Mouse (Mus musculus) heart, adult 2 months (tissue): ENCODE results near the gene Dop1b. TPM values are rescaled to one million over a fixed set of nuclear protein-coding genes. Genes with fewer than 3 reads are reported as not detected.
"Not testable (repeated sequence)": the region's sequence is repeated elsewhere in the genome, so short reads cannot be mapped to it uniquely, and the experiment has no call there.

ENCODE experiments used
- DNase-seq, 2 experiments: peaks; one replicate each; pipeline ENCODE4 v3.0.0; 2021
- H3K27ac ChIP-seq: fragments of 200-600 bp; 2 replicates; pipeline ENCODE4 v1.8.1; 2022
- H3K27me3 ChIP-seq: fragments of 200-500 bp; 2 replicates; pipeline ENCODE4 v1.6.1; 2012; ENCODE audit warnings: mild to moderate bottlenecking, low read length, inconsistent platforms, mixed read lengths; ENCODE audit not compliant: control insufficient read depth, insufficient read depth
- H3K36me3 ChIP-seq: fragments of 200-500 bp; 2 replicates; pipeline ENCODE4 v1.6.1; 2012; ENCODE audit warnings: low read length, inconsistent platforms; ENCODE audit not compliant: control insufficient read depth, insufficient read depth
- H3K4me1 ChIP-seq: fragments of 200-500 bp; 2 replicates; pipeline ENCODE4 v1.6.1; 2011; ENCODE audit warnings: low read length; ENCODE audit not compliant: control insufficient read depth, insufficient read depth
- H3K4me3 ChIP-seq: fragments of 200-600 bp; 2 replicates; pipeline ENCODE4 v1.8.1; 2022
- H3K79me2 ChIP-seq: fragments of 200-500 bp; replicated peaks from 2 replicates; pipeline ENCODE4 v1.6.1; 2012; ENCODE audit warnings: mild to moderate bottlenecking, inconsistent platforms, low read length, moderate library complexity, mixed read lengths; ENCODE audit not compliant: control insufficient read depth, insufficient read depth
- H3K9ac ChIP-seq: fragments of 200-500 bp; 2 replicates; pipeline ENCODE4 v1.6.1; 2012; ENCODE audit warnings: low read depth, mild to moderate bottlenecking, control low read depth, inconsistent platforms, low read length, mixed read lengths
- CTCF ChIP-seq: fragments of 200-600 bp; IDR thresholded peaks from 2 replicates; pipeline ENCODE4 v1.8.1; 2022; ENCODE audit warnings: antibody characterized with exemption, mild to moderate bottlenecking, moderate library complexity
- EP300 ChIP-seq: fragments of 200-500 bp; IDR thresholded peaks from 2 replicates; pipeline ENCODE4 v1.6.1; 2011; ENCODE audit warnings: low read depth, low read length, control low read depth; ENCODE audit not compliant: insufficient read depth
- POLR2A ChIP-seq: fragments of 200-500 bp; IDR thresholded peaks from 2 replicates; pipeline ENCODE4 v1.6.1; 2011; ENCODE audit warnings: mild to moderate bottlenecking, low read depth, low read length, control low read depth; ENCODE audit not compliant: insufficient read depth
- WGBS: fragments of 180-500 bp; shearing (Covaris S2); methylation state at CpG from one replicate; pipeline ENCODE4 v1.1.7; 2018; 5-methylcytosine and 5-hydroxymethylcytosine counted together
- intact Hi-C: fragments of 180-260 bp; cut with DNase I; formaldehyde crosslinking; loops from one replicate; pipeline ENCODE4 v1.15.1; 2025
- polyA plus RNA-seq: library from polyadenylated mRNA; depleted of rRNA; stranded (reverse); fragments of >200 nt; gene quantifications from 2 replicates; pipeline ENCODE4 v1.2.3, GENCODE M21; 2012
- total RNA-seq, 2 experiments: library from RNA; stranded (reverse); gene quantifications; 2 replicates each; pipeline ENCODE4 v1.2.3; 2021

The Dop1b gene
- total and polyA plus RNA-seq, 3 experiments = 15.5 to 17.6 (median 15.7) TPM

DNA sequence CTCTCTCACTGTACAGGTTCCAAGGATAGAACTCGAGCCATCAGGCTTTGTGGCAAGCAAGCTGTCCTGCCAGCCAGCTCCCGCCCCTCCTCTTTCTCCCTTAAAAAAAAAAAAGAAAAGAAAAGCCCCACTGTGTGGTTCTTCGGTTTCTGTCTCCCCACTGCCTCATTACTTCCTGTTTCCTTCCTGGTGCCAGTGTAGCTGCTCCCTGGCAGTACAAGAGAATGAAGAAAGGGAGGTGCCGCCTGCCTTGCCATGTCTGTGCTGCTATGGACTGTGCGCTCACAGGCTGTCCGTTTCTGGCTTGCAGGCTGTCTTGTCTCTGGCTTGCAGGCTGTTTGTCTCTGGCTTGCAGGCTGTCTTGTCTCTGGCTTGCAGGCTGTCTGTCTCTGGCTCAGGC is 55.8 kb downstream of the Dop1b start:
- TF ChIP-seq CTCF = no peak
- no peak for TF ChIP-seq EP300
- no peak for TF ChIP-seq POLR2A
- no peaks in the 10 kb centered on the region for H3K36me3 ChIP-seq
- 64% methylated on average over 6 of the region's 6 CpGs for WGBS
- intact Hi-C loops = loop anchor here (1.0 to 10.0 kb wide), 2 partner anchors 80 to 153 kb away; no protein-coding TSS in a partner anchor
- no peak overlapping the region for H3K4me3 ChIP-seq
- H3K9ac ChIP-seq = no peak overlapping the region
- H3K79me2 ChIP-seq = no peaks in the 10 kb centered on the region
- no peak overlapping the region for H3K27ac ChIP-seq
- no peaks in the 10 kb centered on the region for H3K27me3 ChIP-seq
- no peak for DNase-seq
- H3K4me1 ChIP-seq = no peaks in the 10 kb centered on the region; the same call in 1 of the 2 replicates

DNA sequence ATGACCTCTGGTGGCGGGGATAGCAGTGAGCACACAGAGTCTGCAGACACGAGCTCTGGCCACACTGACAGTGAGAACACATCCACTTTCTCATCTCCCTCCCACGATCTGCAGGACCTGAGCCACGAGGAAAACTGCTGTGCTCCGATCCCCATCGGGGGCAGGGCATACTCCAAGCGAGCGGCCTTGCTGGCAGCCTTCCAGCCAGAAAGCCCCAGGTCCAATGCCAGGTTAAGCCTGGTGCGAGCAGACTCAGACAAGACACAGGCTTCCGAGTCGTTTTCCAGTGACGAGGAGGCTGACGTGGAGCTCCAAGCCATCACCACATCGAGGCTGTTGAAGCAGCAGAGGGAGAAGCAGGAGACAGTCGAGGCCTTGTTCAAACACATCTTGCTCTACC is 57.9 kb downstream of the Dop1b start:
- no peaks in the 10 kb centered on the region for H3K79me2 ChIP-seq
- H3K27ac ChIP-seq = no peak overlapping the region
- TF ChIP-seq EP300 = no peak
- no peak for TF ChIP-seq CTCF
- no peak for TF ChIP-seq POLR2A
- no peaks in the 10 kb centered on the region; the same call in 1 of the 2 replicates for H3K4me1 ChIP-seq
- intact Hi-C loops = loop anchor here (10.0 kb wide), 1 partner anchor 155 kb away; no protein-coding TSS in a partner anchor
- H3K9ac ChIP-seq = no peak overlapping the region
- H3K4me3 ChIP-seq = no peak overlapping the region
- no peak for DNase-seq
- no peaks in the 10 kb centered on the region for H3K27me3 ChIP-seq
- 75% methylated on average over 15 of the region's 15 CpGs for WGBS
- H3K36me3 ChIP-seq = no peaks in the 10 kb centered on the region

DNA sequence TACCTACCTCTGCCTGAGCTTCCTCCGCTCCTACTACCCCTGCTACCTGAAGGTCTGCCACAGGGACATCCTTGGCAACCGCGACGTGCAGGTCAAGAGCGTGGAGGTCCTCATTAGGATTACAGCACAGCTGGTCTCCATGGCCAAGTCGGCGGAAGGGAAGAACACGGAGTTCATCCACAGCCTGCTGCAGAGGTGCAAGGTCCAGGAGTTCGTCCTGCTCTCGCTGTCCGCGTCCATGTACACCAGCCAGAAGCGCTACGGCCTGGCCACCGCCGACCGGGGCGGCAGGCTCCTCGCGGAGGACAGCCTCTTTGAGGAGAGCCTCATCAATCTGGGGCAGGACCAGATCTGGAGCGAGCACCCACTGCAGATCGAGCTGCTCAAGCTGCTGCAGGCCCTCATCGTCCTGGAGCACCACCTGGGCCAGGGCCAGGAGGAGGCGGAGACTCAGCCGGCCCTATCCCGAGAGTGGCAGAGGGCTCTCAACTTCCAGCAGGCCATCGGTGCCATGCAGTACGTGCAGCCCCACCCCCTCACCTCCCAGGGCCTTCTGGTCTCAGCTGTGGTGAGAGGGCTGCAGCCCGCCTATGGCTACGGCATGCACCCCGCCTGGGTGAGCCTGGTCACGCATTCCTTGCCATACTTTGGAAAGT is 58.7 kb downstream of the Dop1b start:
- DNase-seq = no peak
- no peak overlapping the region for H3K4me3 ChIP-seq
- H3K36me3 ChIP-seq = no peaks in the 10 kb centered on the region
- intact Hi-C loops = no loop called here
- H3K27ac ChIP-seq = no peak overlapping the region
- no peaks in the 10 kb centered on the region for H3K79me2 ChIP-seq
- H3K27me3 ChIP-seq = no peaks in the 10 kb centered on the region
- 77% methylated on average over 32 of the region's 32 CpGs for WGBS
- H3K9ac ChIP-seq = no peak overlapping the region
- TF ChIP-seq EP300 = no peak
- TF ChIP-seq CTCF = no peak
- TF ChIP-seq POLR2A = no peak
- no peaks in the 10 kb centered on the region for H3K4me1 ChIP-seq

DNA sequence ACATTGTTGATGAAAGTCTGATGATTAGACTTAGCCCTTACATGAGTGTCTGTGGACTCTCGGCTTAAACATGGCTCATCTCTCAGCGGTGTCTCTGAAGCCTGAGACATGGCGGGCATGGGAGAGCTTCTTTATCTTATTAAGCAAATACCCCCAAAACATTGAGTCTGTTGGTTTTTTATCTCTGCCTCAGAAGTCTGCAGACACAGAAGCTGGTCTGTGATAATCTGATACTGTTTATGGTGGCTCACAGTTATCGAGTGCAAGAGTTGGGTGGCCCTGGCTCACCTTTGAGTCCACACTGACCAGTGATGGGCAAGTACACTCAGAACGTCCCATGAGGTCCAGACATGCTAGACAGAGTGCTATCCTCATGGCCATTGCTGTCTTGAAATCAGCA is 63.0 kb downstream of the Dop1b start:
- 85% methylated on average over 5 of the region's 5 CpGs for WGBS
- no peak overlapping the region for H3K4me3 ChIP-seq
- no peak for DNase-seq
- no peaks in the 10 kb centered on the region for H3K27me3 ChIP-seq
- no peaks in the 10 kb centered on the region for H3K36me3 ChIP-seq
- intact Hi-C loops = no loop called here
- no peaks in the 10 kb centered on the region for H3K4me1 ChIP-seq
- no peak overlapping the region for H3K9ac ChIP-seq
- H3K79me2 ChIP-seq = no peaks in the 10 kb centered on the region
- TF ChIP-seq POLR2A (no peak), CTCF (no peak)
- no peak overlapping the region for H3K27ac ChIP-seq

DNA sequence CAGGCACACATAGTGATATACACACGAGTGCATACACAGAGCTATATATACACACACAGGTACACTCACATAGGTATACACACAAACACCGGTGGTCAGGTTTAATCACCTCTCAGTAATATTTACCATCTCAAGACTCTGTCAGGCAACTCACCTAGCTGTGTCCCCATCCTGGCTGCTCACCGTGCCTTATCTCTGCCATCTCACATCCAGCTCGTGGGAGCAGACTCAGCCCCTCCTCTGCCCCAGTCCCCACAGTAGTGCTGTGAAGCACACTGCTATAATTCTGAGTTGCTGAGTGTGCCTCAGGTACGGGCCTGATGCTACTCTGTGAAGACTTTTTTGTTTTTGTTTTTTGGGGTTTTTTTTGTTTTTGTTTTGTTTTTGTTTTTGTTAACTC is 64.8 kb downstream of the Dop1b start:
- WGBS = 79% methylated on average over 5 of the region's 5 CpGs
- Histone ChIP-seq H3K4me3 (no peak overlapping the region), H3K27ac (no peak overlapping the region), H3K79me2 (no peaks in the 10 kb centered on the region), H3K27me3 (no peaks in the 10 kb centered on the region), H3K36me3 (no peaks in the 10 kb centered on the region), H3K4me1 (no peaks in the 10 kb centered on the region), H3K9ac (no peak overlapping the region)
- intact Hi-C loops = no loop called here
- no peak for TF ChIP-seq EP300
- no peak for TF ChIP-seq POLR2A
- TF ChIP-seq CTCF = no peak
- no peak for DNase-seq

DNA sequence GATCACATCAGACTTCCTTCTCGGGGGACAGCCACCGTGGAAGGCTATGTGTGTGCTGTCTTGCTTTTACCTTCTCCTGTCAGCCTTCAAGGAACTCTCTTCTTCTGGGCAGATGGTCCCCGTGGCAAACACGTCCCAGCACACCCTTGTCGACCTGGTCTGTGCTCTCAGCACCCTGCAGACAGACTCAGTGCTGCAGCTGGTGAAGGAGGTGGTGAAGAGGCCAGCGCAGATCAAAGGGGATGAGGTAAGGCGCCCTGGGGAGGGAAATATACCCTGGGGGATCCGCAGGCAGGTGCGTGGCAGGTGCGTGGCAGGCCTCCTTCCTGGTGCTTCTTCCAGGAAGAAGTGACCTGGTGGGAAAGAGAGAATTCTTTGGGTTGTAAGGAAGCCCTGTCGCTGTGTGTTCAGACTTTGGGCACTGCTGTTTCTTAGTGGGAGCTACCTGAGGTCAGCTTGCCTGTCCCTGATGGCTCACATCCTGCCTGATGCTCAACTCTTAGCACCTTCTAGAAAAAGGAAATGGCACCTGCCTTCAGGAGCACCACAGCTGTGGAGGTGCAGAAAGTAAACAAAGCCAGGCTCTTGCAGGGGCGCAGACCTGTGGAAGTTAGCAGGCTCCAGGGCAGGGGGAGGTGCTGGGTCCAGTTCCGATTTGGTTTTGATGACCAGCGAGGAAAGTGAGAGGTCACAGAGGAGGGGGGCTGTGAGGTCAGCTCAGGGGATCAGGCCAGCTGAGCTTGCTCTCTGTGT is 65.7 kb downstream of the Dop1b start:
- 74% methylated on average over 14 of the region's 14 CpGs for WGBS
- Histone ChIP-seq H3K27me3 (no peaks in the 10 kb centered on the region), H3K9ac (no peak overlapping the region), H3K4me1 (no peaks in the 10 kb centered on the region), H3K27ac (no peak overlapping the region), H3K36me3 (no peaks in the 10 kb centered on the region), H3K4me3 (no peak overlapping the region), H3K79me2 (no peaks in the 10 kb centered on the region)
- no peak for DNase-seq
- TF ChIP-seq EP300 (no peak), CTCF (no peak), POLR2A (no peak)
- intact Hi-C loops = no loop called here

DNA sequence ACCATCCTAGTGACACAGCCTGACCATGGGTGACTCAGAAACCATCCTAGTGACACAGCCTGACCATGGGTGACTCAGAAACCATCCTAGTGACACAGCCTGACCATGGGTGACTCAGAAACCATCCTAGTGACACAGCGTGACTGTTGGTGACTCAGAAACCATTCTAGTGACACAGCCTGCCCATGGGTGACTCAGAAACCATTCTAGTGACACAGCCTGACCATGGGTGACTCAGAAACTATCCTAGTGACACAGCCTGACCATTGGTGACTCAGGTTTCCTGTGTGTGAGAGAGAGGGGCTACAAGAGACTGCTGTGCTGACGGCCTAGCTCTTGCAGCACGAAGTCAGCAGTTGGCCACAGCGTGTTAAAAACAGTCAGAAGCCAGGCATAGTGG is 66.7 kb downstream of the Dop1b start:
- 73% methylated on average over 4 of the region's 4 CpGs for WGBS
- H3K79me2 ChIP-seq, H3K27ac ChIP-seq, H3K27me3 ChIP-seq, H3K4me3 ChIP-seq, intact Hi-C loops, H3K36me3 ChIP-seq, H3K4me1 ChIP-seq, H3K9ac ChIP-seq, DNase-seq: not testable (repeated sequence)
